Mouse (Mus musculus): Measurements from ENCODE around the gene Vegfb. TPM values are rescaled to one million over a fixed set of nuclear protein-coding genes. Genes with fewer than 3 reads are reported as not detected.
A peak's percentile ranks its signal among the peaks of the same experiment; 100 is the strongest.

The Vegfb gene
- total RNA-seq, 2 experiments from 2014 or later, result 13.2 to 56.3 TPM

DNA sequence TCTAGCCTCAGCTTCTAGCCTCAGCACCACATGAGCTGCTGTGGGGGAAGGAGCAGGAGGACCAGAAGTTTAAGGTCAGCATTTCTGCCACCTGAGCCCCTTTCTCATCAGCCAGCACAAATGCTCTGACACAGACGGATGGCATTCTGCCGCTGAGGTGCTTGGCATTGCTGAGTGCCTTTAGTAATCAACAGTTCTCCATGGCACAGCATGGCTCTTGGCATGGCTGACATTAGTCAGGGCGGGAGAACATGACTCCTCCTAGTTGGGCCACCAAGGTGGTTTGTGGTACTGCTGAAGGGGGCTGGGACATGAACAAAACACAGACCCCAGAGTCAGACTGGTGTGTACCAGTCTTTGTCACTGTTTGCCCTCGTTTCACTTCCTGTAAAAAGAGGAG is 39.3 kb downstream of the Vegfb start:
- no peak for ATAC-seq (replicated peaks; ENCODE audit: low FRiP score, low TSS enrichment, poor library complexity, severe bottlenecking)

DNA sequence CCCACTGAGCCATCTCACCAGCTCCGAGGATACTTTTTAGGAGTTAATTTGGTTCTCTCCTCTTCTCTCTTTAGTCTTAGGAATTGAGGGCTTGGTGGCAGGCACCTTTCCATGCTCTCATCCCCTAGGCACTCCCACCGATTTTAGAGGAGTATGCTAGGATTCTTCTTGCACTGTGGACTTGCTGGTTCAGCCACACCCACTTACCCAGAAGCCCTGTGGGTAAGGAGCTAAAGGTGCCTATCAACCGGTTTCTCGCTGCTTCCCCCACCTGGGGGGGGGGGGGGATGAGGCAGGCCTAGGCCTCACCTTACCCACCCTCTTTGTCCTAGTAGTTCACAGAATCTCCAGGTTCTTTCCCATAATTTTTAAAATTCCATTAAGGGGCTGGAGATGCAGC is 39.7 kb downstream of the Vegfb start:
- no peak for ATAC-seq (replicated peaks; ENCODE audit: low FRiP score, low TSS enrichment, poor library complexity, severe bottlenecking)

DNA sequence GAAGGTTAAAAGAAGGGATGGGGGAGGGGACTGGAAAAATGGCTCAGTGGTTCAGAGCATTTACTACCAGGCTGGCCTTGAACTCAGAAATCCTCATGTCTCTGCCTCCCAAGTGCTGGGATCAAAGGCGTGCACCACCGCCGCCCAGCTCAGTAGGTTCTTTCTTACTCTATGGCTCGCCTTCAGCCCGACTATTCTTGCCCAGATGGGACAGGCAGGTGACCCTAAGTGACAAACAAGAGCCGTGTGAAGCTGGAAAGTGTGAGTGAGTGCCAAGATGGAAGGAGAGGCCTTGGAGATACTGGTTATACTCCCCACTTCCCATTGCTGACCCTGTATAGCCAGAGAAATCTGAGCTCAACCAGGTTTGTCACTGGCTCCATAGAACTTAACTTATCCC is 43.7 kb downstream of the Vegfb start:
- no peak for ATAC-seq (replicated peaks; ENCODE audit: low FRiP score, low TSS enrichment, poor library complexity, severe bottlenecking)

DNA sequence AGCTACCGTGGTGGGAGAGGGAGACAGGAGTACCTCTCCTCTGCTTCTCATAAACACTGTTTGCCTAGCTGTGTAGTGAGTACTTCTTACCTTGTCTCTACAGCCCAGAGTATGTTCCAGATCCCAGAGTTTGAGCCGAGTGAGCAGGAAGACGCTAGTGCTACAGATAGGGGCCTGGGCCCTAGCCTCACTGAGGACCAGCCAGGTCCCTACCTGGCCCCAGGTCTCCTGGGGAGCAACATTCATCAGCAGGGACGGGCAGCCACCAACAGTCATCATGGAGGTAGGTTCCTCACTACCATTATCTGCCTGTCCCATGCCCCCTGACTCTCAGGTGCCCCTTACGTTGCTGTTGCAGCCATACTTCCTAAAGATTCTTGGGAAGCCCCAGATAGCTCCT is 44.7 kb downstream of the Vegfb start:
- ATAC-seq (replicated peaks; ENCODE audit: low FRiP score, low TSS enrichment, poor library complexity, severe bottlenecking), result no peak

DNA sequence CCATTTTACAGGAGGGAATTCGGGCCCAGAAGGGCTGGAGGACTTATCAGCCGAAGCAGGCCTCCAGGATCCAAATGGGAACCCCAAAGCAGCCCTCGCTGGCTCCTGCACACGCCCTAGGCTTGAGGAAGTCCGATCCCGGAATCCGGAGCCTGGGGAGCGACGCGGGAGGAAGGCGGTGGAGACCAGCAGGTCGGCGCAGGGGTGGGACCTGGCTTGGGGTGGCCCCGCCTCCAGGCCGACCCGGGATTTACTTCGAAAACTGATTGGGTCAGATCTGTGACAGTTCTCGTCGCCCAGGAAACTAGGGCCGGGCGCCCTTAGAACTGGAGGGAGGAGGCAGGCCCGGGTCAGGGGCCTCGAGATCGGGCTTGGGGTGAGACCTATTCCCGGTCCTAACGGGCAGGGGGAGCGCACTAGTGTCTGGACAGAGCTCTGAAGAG is 45.2 kb downstream of the Vegfb start, which contains the start of gene Gpr137:
TSS of gene Gpr137 (minus strand) at position 232 of the 443 bp plus-strand sequence.
- ATAC-seq (replicated peaks; ENCODE audit: low FRiP score, low TSS enrichment, poor library complexity, severe bottlenecking), result peak; percentile 84

DNA sequence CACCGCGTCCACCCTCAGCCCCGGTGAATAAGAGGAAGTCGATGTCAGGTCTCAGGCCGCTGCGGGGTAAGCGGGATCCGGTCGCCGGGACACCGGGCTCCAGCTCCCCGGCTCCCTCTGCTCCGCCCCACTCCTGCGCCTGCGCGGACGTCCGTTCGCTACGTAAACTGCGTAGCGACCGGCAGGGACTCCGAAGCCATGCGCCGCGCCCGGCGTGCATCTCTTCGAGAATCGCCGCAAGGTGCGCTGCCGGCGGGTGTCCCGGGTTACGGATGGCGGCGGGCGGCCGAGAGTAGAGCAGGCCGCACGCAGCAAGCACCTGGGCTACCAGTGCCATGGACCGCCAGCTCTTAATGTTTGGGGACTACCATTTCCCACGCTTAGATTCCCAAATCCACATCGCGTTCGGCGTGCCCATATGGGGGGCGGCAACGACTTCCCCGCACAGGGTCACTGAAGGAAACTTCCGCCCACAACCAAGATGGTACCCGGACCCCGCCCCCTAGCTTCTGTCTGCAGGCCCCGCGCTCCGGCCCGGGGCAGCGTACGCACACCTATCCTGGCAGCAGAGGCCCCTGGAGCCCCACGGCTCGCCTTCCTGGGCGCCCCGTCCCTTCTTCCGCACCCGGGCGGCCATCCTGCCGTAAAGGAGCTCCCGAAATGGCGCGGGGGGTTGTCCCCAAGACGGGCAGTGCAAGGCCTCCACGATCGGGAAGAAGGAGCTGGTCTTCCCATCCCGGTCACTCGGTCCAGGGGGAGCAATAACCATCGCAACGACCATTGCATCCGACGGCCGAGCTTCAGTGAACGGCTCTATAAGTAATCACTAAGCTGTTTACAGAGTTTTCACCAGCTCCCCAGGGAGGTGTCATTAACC is 45.8 kb downstream of the Vegfb start, which contains the start of gene Bad:
TSS of gene Bad (plus strand) at position 490 of the 877 bp plus-strand sequence.
- ATAC-seq (replicated peaks; ENCODE audit: low FRiP score, low TSS enrichment, poor library complexity, severe bottlenecking), result peak; percentile 67

DNA sequence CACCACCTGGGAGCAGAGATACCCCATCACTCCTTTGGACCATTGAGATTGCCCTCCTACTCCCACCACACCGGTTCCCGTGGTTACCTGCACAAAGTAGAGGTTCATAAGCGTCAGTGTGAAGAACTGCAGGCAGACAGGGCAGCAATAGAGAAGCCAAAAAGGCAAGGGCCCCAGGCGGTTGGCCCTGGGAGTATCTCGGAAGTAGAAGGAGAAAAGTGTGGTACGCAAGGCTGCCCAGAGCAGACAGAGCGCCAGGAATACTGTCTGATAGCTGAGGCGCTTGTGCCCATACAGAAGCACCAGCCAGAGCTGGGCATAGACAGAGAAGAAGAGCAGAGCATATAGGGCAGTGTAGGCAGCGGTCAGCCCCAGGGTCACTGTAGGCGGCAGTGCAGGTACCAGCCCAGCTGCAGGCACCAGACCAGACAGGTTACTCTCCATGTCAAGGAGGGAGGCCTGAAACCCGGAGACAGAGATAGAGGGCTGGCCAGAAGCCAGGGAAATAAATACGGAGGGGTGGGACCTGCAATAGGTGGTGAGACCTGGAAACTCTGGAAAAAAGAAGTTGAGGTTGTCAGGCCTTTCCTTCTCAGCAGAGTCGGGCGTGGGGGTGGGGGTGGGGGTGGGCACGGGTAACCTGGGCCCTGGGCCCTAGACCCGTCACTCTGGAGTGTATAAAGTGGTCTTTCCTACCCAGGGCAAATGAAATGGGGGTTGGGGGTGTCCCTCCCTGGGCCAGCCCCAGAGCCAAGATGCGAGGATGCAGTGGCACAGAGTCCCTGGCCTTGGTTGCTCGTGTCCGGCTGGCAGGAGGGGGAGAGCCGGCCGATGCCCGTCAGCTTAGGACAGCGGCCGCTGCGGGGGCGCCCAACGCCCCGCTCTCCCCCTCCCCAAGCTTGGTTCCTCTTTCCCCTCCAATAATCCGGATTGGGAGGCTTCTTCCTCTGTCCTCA is 46.8 kb downstream of the Vegfb start:
- ATAC-seq (replicated peaks; ENCODE audit: low FRiP score, low TSS enrichment, poor library complexity, severe bottlenecking), result no peak

DNA sequence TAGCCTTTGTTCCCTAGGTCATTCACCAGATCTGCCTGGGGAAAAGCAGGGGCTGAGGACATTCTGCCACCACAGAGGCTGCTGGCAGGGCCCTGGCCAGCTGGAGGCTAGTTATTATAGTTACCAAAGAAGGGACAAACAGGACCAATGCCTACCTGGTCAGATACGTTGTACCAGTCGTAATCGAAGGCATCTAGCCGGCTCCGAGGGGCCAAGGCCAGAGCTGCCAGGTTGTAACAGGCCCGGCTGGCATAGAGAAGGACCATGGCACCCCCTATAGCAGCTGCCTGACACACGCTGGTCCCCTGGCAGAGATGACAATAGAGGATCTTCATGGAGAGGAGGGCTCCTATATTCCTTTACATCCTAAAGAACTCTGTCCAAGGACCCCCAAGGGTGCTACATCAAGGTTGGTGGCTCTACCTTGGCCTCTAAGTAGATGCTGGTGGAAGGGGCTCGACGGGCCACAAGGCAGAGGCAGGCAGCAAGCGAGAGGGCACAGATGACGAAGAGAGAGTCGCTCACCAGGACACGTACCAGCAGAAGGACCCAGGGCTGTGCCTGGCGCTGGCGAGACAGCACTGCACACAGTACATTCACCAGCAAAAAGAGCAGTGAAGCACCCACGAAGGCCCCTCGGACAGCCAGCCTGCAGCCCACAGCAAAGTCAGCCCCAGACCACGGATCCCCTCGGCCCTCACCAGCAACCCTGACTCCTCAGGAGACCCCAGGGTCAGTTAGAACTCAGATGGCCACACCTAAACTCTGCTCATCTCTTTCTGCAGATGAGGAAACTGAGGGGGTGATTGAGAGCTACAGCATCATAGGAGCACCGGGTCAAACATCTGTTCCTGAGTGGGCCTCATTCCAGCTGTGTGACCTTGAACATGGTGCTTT is 48.1 kb downstream of the Vegfb start:
- no peak for ATAC-seq (replicated peaks; ENCODE audit: low FRiP score, low TSS enrichment, poor library complexity, severe bottlenecking)

DNA sequence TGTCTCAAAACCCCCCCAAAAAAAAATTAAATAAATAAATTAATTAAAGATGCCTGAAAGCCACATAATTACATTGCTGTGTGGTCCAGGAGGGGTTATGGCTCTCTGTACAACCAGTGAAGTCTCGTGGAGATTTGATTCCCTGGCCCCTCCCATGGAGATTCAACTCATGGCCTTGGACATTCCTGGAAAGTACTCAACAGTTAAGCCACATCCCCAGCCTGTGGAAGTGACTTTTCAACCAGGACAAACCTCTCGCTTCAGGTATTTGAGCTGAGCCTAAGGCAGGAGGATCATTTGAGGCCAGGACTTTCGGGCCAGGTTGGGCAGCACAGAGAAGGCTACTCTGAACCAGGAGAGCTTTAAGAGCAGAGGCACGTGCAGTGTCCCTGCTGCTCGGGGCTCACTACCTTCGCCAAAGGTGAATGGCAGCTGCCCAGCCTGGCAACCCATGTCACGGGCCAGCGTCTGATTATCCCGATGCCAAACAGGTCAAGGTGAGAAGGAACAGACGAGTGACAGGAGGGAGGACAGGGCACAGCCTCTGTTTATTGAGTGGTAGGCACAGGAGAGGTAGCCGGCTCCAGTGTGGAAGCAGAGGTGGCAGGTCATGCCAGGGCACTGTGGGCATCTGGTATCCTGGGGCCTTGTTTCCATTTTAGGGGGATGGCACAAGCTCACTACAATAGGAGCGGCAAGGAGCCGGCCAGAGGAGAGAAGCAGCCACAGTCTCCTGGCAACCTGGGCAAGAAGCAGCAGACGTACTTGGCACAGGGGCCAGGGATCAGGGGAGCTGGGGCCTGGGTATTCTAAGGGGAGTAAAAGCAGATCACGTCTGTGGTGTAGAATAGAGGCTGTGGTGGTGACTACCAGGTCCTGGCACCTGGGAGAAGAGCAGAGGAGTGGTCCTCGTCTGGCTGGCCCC is 49.6 kb downstream of the Vegfb start:
- ATAC-seq (replicated peaks; ENCODE audit: low FRiP score, low TSS enrichment, poor library complexity, severe bottlenecking), result no peak

DNA sequence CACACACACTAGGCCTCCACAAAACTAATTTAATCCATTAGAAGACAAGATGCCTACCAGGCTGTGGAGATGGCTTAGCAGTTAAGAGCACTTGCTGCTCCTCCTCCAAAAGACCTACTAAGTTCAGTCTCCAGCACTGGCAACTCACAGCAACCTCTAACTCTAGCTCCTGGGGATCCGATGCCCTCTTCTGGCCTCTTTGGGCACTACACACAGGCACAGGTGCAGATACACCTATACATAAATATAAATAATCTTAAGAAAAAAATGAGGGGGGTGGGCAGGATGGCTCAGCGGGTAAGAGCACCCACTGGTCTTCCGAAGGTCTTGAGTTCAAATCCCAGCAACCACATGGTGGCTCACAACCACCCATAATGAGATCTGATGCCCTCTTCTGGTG is 51.2 kb downstream of the Vegfb start:
- no peak for ATAC-seq (replicated peaks; ENCODE audit: low FRiP score, low TSS enrichment, poor library complexity, severe bottlenecking)

DNA sequence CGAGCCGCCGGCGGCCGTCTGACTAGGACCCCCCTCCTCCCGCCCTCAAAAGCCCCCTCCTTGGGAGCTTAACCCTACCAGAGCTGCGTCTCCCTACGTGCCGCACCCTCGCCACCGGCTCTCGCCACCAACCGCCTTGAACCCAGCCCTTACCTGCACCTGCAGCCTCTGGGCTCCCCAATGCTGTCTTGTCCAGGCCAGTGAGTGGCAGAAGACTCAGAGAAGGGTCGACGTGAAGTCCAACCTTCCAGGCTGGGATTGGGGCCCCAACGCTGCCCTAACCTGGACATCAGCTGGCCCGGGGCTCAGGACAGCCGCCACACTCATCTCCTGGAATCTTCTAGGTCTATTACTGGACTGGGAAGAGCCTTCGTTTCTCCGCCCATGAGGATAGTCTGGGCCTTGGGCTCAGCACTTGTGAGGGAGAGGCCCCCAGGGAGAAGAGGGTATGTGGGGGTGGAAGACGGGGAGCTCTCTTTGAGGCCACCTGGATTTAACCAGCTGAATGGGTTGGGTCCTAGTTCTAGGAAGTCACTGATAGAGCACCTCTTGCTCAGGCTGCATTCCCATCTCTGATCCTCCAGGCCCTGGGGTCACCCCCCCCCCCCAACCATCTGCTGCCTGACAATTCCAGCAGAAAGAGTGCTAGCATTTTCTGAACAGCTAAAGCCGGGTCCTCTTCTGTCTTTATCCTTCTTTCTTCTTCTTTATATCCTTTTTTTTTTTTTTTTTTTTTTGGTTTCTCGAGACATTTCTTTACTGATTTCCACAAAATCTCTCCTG is 53.1 kb downstream of the Vegfb start, which contains the start of gene Kcnk4:
TSS of gene Kcnk4 (minus strand) at position 321 of the 783 bp plus-strand sequence.
- no peak for ATAC-seq (replicated peaks; ENCODE audit: low FRiP score, low TSS enrichment, poor library complexity, severe bottlenecking)

DNA sequence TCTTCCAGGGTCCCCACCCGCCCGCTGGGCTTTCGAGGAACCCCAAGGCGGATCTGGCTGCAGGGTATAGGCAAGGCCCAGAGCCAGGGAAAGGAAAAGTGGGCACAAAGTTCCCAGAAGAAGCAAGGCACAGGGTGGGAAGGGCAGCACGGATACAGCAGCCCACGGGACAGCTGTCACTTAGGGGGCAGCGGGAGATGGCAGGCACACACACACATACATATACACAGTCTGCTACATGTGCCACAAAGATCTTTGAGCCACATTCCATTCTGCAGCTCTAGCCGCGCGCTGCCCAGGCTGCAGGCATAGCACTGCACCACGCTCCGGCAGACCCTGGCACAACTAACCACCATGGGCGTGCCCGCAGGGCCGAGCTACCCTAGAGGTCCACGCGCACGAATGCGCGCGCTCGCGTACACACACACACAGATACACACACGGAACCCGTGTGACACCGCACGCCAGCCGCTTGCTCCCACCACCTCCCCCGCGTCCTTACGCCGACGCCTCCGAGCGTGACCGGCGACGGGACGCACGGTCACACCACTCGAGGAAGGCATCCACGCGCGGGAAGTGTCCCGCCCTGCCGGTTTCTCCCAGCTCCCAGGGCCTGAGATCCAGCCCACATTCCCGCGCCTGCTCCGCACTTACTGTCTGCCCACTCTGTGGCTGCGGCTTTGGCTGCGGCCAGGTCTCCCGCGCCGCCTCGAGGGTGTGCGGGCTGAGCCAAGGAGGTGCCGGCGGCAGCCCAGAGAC is 53.8 kb downstream of the Vegfb start:
- ATAC-seq (replicated peaks; ENCODE audit: low FRiP score, low TSS enrichment, poor library complexity, severe bottlenecking), result peak; percentile 50

DNA sequence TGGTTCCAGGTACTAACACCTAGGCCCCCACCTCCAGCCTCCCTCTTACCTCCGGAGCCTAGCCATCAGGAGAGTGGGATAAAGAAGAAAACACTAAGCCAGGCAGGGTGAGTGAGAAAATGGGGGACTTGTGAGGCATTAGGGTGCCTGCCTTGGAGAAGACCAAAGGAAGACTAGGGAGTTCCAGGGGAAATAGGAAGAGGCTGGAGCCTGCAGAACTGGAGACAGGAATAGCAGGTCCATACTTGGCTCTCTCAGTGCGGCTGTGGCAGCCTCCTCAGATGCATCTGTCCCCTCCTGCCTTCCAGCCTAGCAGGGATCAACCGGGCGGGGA is 54.4 kb downstream of the Vegfb start:
- ATAC-seq (replicated peaks; ENCODE audit: low FRiP score, low TSS enrichment, poor library complexity, severe bottlenecking), result no peak

All from megakaryocyte-erythroid progenitor cell, adult 5-6 weeks (primary cell).